Mouse (Mus musculus) G1E (cell line): ENCODE measurements around the gene Traf4. TPM values are rescaled to one million over a fixed set of nuclear protein-coding genes. Genes with fewer than 3 reads are reported as not detected.

Experiments
- ATAC-seq: 2 replicates; pipeline ENCODE4 v1.8.0; 2016; ENCODE audit warnings: mild to moderate bottlenecking; ENCODE audit not compliant: insufficient number of reproducible peaks, poor library complexity, low FRiP score, severe bottlenecking; ENCODE audit errors: extremely low read depth
- DNase-seq: peaks from one replicate; pipeline ENCODE4 v3.0.0; 2012; ENCODE audit warnings: low spot score
- H3K27me3 ChIP-seq: 2 replicates; pipeline ENCODE4 v1.6.1; 2012; ENCODE audit warnings: mild to moderate bottlenecking, low read length, inconsistent platforms; ENCODE audit not compliant: insufficient read depth
- H3K36me3 ChIP-seq: replicated peaks from 2 replicates; pipeline ENCODE3; 2012; ENCODE audit warnings: mild to moderate bottlenecking, inconsistent platforms
- H3K4me1 ChIP-seq: 2 replicates; pipeline ENCODE4 v1.6.1; 2012; ENCODE audit warnings: low read depth, low read length, inconsistent platforms, mixed read lengths; ENCODE audit not compliant: insufficient read depth
- H3K4me3 ChIP-seq: 2 replicates; pipeline ENCODE4 v1.5.1; 2012; ENCODE audit warnings: low read depth, mild to moderate bottlenecking, inconsistent platforms, low read length, moderate library complexity, mixed read lengths
- H3K9me3 ChIP-seq: replicated peaks from 2 replicates; pipeline ENCODE4 v1.6.1; 2012; ENCODE audit warnings: inconsistent platforms
- CTCF ChIP-seq: IDR thresholded peaks from 2 replicates; pipeline ENCODE4 v1.5.1; 2012; ENCODE audit warnings: low read depth, low read length, inconsistent platforms, mixed read lengths
- GATA1 ChIP-seq: IDR thresholded peaks from 2 replicates; pipeline ENCODE4 v1.6.1; 2012; ENCODE audit warnings: borderline replicate concordance, low read length, inconsistent platforms, mixed read lengths
- GATA2 ChIP-seq: IDR thresholded peaks from 2 replicates; pipeline ENCODE4 v1.6.1; 2012; ENCODE audit warnings: low read depth, low read length, inconsistent platforms, borderline replicate concordance
- POLR2AphosphoS5 ChIP-seq: IDR thresholded peaks from 2 replicates; pipeline ENCODE4 v1.6.1; 2012; ENCODE audit warnings: low read depth, low read length, inconsistent platforms; ENCODE audit not compliant: insufficient replicate concordance
- TAL1 ChIP-seq: conservative IDR thresholded peaks from 2 replicates; pipeline ENCODE4 v1.6.1; 2012; ENCODE audit warnings: low read depth, low read length, inconsistent platforms, mixed read lengths
- polyA plus RNA-seq: library from polyadenylated mRNA; stranded (reverse); fragments of >175 nt; gene quantifications from 2 replicates; pipeline ENCODE4 v1.2.3, GENCODE M21; 2012
- total RNA-seq, 2 experiments: library from RNA; stranded (forward) in 1 of 2; stranded (reverse) in 1 of 2; fragments of 200-1000 nt in 1 of 2; fragments of >200 nt in 1 of 2; fragmentation: Nextera tagmentation in 1 of 2; gene quantifications; 2 replicates each; pipeline ENCODE4 v1.2.3; 2014 to 2017

Gene Traf4
- total and polyA plus RNA-seq, 3 experiments: 7.0 to 74.4 (median 42.8) TPM

DNA sequence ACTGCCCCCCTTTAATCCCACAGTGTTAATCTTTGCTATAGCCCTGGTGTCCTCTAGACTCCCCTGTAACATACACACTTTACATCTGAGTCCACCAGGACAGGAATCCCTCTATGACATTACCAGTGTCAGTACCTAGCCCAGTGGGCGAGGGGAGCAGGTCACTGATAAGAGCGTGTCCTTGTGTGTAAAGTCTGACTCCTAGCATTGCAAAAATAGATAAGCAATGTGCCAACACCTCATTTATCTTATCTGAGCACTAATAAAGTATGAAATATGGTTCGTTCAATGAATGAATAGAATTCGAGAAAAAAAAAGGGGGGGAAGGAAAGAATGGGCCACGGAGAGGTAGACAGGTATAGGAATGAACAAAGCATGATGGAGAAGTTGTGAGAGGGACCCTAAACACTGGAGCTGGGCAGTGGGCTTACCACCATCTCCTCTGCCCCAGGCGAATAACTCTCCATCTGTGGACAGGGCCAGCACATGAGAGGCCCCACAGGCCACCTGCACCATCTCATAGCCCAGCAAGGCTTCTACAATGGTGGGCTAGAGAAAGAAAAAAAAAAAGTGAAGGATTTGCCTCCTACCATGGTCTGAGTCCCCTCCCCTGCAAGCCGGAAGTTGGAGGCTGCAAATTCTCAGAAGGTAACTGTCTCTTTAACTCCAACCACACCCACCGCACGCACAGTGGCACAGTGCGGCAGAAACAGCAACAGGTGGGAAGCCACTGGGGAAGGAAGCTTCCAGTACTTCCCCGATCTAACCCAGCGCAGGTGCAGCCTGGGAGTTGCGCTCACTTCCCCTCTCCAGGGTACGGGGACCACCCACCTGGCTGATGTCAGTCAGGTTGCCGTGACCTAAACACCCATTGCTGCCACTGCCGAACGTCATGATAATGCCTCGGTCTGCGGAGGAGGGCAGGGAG lies 3.4 kb upstream of the Traf4 start:
- TF ChIP-seq CTCF (no peak), GATA2 (0 out of 2 replicates have a peak, but pooled peaks have one; percentile 20), TAL1 (peak; percentile 90)
- peaks cover 86% of the 10 kb centered on the region for H3K4me1 ChIP-seq
- ATAC-seq (peak; percentile 73), DNase-seq (peak; percentile 80)
- 0 out of 2 replicates have a peak, but pooled peaks cover 2% of the 10 kb centered on the region for H3K9me3 ChIP-seq
- no peaks in the 10 kb centered on the region for H3K27me3 ChIP-seq
- H3K4me3 ChIP-seq: peak overlapping the region; percentile 71
- peaks cover 45% of the 10 kb centered on the region for H3K36me3 ChIP-seq

DNA sequence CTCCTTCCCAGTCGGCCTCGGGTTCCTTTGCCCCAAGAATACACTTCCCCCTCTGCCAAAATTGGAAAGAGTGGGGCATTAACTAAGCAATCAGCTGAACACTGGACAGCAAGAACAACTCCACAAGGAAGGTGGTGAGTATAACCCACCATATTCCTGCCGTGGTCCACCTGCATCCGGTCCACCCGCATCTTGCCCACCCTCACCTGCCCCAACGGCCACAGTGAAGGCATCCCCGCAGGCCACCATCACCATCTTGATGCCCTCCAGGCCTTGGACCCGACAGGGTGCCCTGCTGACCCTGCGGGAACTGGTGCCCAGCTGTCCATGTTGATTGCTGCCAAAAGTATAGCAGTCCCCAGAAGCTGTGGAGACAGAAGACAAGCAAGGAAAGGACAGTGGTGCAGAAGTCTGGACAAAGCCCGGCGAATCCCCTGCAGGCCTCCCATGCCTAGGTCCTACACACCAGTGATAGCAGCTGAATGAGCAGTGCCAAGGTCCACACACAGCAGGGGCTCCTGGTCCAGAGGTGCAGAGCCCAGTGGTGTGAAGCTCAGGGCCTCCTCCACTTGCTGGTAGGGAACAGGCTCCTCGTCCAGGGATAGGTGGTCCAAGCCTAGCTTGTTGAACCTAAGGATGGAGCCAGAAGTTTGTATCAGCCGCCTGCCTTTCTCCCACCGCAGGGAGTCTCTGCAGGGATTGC lies 2.0 kb upstream of the Traf4 start:
- H3K36me3 ChIP-seq: peaks cover 51% of the 10 kb centered on the region
- H3K4me1 ChIP-seq: peaks cover 93% of the 10 kb centered on the region
- peak overlapping the region; percentile 49; the same call in 1 of the 2 replicates for H3K4me3 ChIP-seq
- TF ChIP-seq CTCF: no peak
- no peak for TF ChIP-seq GATA2
- no peak for TF ChIP-seq GATA1
- no peak for ATAC-seq
- 0 out of 2 replicates have a peak, but pooled peaks cover 2% of the 10 kb centered on the region for H3K9me3 ChIP-seq
- no peaks in the 10 kb centered on the region for H3K27me3 ChIP-seq
- no peak for DNase-seq

DNA sequence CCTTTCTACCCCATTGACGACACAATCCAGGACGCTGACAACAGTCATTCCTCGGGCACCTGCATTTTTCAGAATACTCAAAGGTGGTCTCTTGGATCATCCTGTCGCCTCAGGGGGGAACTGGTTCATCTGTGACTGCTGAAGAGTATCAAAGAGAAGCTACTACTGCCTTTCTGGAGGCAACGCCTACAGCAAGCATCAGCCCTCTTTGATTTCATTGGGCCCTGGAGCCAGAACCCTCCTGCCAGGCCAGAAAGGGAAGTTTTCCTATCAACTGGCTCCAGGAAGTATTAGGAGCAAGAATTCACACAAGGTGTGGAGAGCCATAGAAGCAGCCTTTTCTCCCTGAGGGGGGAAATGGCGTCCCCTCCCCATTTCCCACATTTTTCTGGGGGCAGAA lies 1.3 kb upstream of the Traf4 start:
- Histone ChIP-seq H3K9me3 (0 out of 2 replicates have a peak, but pooled peaks cover 2% of the 10 kb centered on the region), H3K4me1 (peaks cover 91% of the 10 kb centered on the region), H3K4me3 (no peak overlapping the region; the same call in 1 of the 2 replicates), H3K36me3 (peaks cover 51% of the 10 kb centered on the region), H3K27me3 (no peaks in the 10 kb centered on the region)
- no peak for TF ChIP-seq CTCF
- ATAC-seq (no peak), DNase-seq (no peak)

DNA sequence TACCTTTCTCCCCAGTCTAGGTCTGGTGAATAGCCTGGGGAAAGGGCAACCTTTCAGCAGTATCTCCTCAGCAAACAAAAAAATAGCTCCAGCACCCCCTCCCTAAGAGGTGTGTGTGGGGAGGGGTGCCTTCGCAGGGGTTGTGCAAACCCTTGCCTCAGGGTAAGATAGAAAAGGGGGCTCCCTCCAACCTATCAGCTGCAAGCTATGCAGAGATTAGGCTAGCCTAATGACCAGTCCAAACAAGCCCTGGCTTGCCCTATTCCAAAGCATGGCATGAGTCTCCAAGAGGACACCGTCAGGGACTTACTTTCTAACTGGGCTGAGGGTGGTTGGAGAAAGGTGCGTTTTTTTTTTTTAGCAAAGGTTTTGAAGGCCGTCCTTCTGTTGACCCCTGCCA lies 772 bp upstream of the Traf4 start:
- Histone ChIP-seq H3K4me1 (peaks cover 92% of the 10 kb centered on the region), H3K4me3 (peak overlapping the region; percentile 86; the same call in 1 of the 2 replicates), H3K27me3 (no peaks in the 10 kb centered on the region), H3K9me3 (0 out of 2 replicates have a peak, but pooled peaks cover 2% of the 10 kb centered on the region), H3K36me3 (peaks cover 54% of the 10 kb centered on the region)
- TF ChIP-seq POLR2AphosphoS5: no peak
- no peak for TF ChIP-seq CTCF
- no peak for TF ChIP-seq GATA2
- no peak for TF ChIP-seq TAL1
- TF ChIP-seq GATA1: no peak
- ATAC-seq: no peak
- DNase-seq: no peak

DNA sequence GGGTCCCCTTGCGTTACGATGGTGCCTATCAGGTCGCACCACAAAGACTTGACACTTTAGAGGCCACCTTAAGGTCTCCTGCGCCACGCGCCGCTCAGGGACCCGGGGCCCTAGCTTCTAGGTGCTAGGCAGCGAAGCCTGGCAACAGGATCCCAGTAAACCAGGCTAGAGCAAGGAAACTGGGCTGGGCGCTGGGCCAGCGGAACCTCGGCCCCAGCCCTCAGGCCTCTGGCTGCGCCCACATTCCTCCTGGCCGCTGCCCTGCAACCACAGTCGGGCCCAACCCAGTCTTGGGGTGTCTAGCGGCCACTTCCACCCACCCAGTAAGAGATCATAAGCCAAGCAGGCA lies 346 bp upstream of the Traf4 start:
- H3K9me3 ChIP-seq: no peaks in the 10 kb centered on the region
- no peaks in the 10 kb centered on the region for H3K27me3 ChIP-seq
- peaks cover 92% of the 10 kb centered on the region for H3K4me1 ChIP-seq
- TF ChIP-seq GATA1: no peak
- no peak for TF ChIP-seq POLR2AphosphoS5
- TF ChIP-seq GATA2: no peak
- TF ChIP-seq CTCF: no peak
- no peak for TF ChIP-seq TAL1
- DNase-seq (peak; percentile 45), ATAC-seq (no peak)
- peak overlapping the region; percentile 86 for H3K4me3 ChIP-seq
- H3K36me3 ChIP-seq: peaks cover 54% of the 10 kb centered on the region

DNA sequence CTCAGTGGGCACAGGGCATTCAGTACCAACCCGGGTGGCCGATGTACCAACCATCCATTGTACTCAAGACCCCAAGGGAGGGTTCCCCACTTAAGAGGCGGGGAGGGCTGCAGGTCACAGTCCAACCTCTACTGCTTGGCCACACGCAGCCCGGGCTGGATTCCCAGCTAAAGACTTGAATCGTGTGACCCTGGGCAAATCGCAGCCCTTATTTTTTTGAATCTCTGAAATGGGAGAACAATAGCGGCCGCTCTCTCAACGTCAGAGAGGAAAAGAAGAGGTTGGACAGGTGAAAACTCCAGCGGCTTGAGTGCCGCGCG lies 825 bp downstream of the Traf4 start:
- ATAC-seq: no peak
- Histone ChIP-seq H3K27me3 (no peaks in the 10 kb centered on the region), H3K4me3 (peak overlapping the region; percentile 86), H3K9me3 (no peaks in the 10 kb centered on the region), H3K4me1 (peaks cover 93% of the 10 kb centered on the region), H3K36me3 (peaks cover 60% of the 10 kb centered on the region)
- no peak for DNase-seq
- TF ChIP-seq CTCF (no peak), POLR2AphosphoS5 (no peak)
